Mouse (Mus musculus): ENCODE data around the gene Sh3pxd2a. TPM values are rescaled to one million over a fixed set of nuclear protein-coding genes. Genes with fewer than 3 reads are reported as not detected.

Sh3pxd2a gene
- polyA plus RNA-seq, 1 experiment from 2014 or later: 7.4 TPM

DNA sequence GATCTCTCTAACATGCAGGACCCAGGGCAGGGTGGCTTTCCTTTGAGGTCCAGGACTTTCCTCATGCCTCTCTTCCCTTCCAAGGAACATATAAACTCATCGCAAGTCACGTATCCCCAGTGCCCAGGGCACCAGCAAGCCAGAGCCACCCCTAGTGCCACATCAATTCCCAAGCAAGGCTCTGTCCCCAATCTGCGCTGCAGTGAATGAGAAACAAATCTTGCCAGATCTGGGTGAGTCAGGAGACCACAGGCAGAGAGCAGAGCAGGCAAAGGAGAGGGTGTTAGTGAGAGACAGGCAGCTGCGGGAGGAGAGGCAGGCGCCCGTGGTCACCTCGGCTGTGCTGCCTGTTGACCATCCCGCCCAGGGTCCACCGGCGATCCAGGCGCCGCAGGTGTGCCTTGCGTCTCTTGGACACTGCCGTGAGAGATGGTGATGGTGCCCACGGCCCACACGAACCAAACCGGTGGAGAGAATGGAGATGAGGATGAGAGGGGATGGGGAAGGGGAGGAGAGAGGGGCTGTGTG, 181.4 kb downstream of the Sh3pxd2a start:
- H3K4me2 ChIP-seq (ENCODE audit: low read depth, low read length): no peak overlapping the region
- H3K9ac ChIP-seq (replicated peaks; ENCODE audit: low read length): no peak overlapping the region
- peaks cover 2% of the 10 kb centered on the region; the same call in 1 of the 2 replicates for H3K36me3 ChIP-seq (replicated peaks; ENCODE audit: control insufficient read depth, insufficient read depth, low read depth, low read length)
- ATAC-seq (replicated peaks; ENCODE audit: insufficient number of reproducible peaks, low FRiP score, low TSS enrichment, low read depth) (no peak), DNase-seq (ENCODE audit: low spot score) (no peak)
- no peak overlapping the region for H3K4me3 ChIP-seq (ENCODE audit: low read depth, low read length)
- no peaks in the 10 kb centered on the region for H3K9me3 ChIP-seq (replicated peaks; ENCODE audit: control insufficient read depth, low read length)
- no peaks in the 10 kb centered on the region for H3K4me1 ChIP-seq (ENCODE audit: control insufficient read depth, insufficient read depth, low read length)
- 97% methylated on average over 17 of the region's 17 CpGs for WGBS
- H3K27ac ChIP-seq (replicated peaks; ENCODE audit: low read depth, low read length): no peak overlapping the region
- no peaks in the 10 kb centered on the region for H3K27me3 ChIP-seq (ENCODE audit: control insufficient read depth, insufficient read depth, low read length)

DNA sequence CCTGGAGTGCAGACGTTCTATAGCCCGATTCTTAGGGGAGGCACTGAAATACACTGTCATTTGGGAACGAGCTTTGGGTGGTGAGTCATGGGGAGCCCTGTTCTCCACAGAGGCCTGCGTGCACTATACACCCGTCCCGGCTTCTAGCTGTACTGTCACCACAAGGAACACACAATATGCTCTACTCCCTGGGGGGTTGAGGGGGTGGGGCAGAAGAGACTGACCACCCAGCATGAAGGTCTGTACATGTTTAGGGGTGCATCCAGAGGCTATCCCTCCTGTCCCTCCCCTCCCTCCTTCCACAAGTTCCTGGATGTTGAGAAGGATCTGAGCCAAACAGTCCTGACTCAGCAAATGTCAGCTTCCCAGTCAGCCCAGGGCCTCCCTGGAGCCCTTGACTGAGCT, 182.1 kb downstream of the Sh3pxd2a start:
- Histone ChIP-seq H3K9me3 (replicated peaks; ENCODE audit: control insufficient read depth, low read length) (no peaks in the 10 kb centered on the region), H3K27ac (replicated peaks; ENCODE audit: low read depth, low read length) (no peak overlapping the region), H3K4me3 (ENCODE audit: low read depth, low read length) (no peak overlapping the region), H3K4me1 (ENCODE audit: control insufficient read depth, insufficient read depth, low read length) (no peaks in the 10 kb centered on the region), H3K4me2 (ENCODE audit: low read depth, low read length) (no peak overlapping the region), H3K9ac (replicated peaks; ENCODE audit: low read length) (no peak overlapping the region), H3K27me3 (ENCODE audit: control insufficient read depth, insufficient read depth, low read length) (no peaks in the 10 kb centered on the region), H3K36me3 (replicated peaks; ENCODE audit: control insufficient read depth, insufficient read depth, low read depth, low read length) (peaks cover 2% of the 10 kb centered on the region; the same call in 1 of the 2 replicates)
- WGBS: 87% methylated on average over 6 of the region's 6 CpGs
- DNase-seq (ENCODE audit: low spot score) (no peak), ATAC-seq (replicated peaks; ENCODE audit: insufficient number of reproducible peaks, low FRiP score, low TSS enrichment, low read depth) (no peak)

DNA sequence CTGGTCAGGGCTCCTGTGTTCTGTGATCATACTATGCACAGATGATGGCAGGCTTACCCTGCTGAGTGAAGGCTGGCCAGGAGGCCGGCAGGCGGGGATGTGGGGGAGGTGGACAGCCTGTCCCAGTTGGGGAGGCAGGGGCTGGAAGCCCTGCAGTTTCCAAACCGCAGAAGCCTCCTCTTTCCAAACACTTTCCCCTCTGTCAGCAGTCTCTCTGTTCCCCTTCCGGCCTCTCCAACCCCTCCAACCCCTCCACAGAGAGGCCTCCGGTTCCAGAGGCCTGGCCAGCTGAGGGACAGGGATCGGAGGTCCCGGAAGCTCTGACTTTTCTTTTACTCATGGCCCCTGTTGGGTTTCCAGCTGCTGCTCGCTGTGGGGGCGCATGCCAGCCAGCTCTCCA, 183.3 kb downstream of the Sh3pxd2a start:
- Histone ChIP-seq H3K4me2 (ENCODE audit: low read depth, low read length) (no peak overlapping the region), H3K4me3 (ENCODE audit: low read depth, low read length) (no peak overlapping the region), H3K27me3 (ENCODE audit: control insufficient read depth, insufficient read depth, low read length) (no peaks in the 10 kb centered on the region), H3K36me3 (replicated peaks; ENCODE audit: control insufficient read depth, insufficient read depth, low read depth, low read length) (peaks cover 10% of the 10 kb centered on the region), H3K4me1 (ENCODE audit: control insufficient read depth, insufficient read depth, low read length) (no peaks in the 10 kb centered on the region), H3K27ac (replicated peaks; ENCODE audit: low read depth, low read length) (no peak overlapping the region), H3K9me3 (replicated peaks; ENCODE audit: control insufficient read depth, low read length) (no peaks in the 10 kb centered on the region), H3K9ac (replicated peaks; ENCODE audit: low read length) (no peak overlapping the region)
- WGBS: 77% methylated on average over 9 of the region's 9 CpGs
- no peak for DNase-seq (ENCODE audit: low spot score)
- ATAC-seq (replicated peaks; ENCODE audit: insufficient number of reproducible peaks, low FRiP score, low TSS enrichment, low read depth): no peak

DNA sequence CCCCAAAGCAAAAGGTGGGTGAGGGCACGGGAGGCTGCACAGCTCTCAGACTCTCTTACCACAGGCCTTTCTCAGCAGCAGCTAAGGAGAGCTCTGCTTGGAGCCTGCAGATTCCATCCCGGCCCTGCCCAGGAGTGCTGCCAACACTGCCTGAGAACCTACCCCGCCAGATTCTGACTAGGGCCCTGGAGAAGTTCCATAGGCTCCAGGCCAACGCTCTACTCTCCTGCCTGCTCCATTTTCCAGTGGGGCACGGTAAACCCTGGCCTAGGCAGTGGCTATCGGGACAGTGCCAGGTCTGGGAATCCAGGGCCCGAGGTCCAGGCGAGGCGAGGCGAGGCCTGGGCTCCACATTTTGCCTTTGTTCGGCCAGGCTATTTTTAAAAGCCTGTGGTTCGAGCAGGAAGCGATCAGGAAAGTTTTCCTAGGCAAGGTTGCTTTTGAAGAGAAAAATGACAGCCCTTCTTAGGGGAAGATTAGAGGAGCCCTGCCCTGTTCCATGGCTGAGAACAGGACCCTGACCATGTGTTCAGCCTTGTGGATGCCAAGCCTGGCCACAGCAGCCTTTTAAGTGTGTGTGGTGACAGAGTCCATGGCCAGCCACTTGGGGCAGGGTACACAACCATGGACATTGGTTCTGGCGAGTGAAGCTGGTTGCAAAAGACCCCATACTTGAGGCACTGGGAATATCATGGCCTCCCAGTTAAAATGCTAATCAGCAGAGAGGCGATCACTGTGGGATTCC, 184.2 kb downstream of the Sh3pxd2a start:
- DNase-seq (ENCODE audit: low spot score) (no peak), ATAC-seq (replicated peaks; ENCODE audit: insufficient number of reproducible peaks, low FRiP score, low TSS enrichment, low read depth) (no peak)
- Histone ChIP-seq H3K27ac (replicated peaks; ENCODE audit: low read depth, low read length) (no peak overlapping the region), H3K4me1 (ENCODE audit: control insufficient read depth, insufficient read depth, low read length) (no peaks in the 10 kb centered on the region), H3K27me3 (ENCODE audit: control insufficient read depth, insufficient read depth, low read length) (no peaks in the 10 kb centered on the region), H3K4me3 (ENCODE audit: low read depth, low read length) (no peak overlapping the region), H3K9ac (replicated peaks; ENCODE audit: low read length) (no peak overlapping the region), H3K36me3 (replicated peaks; ENCODE audit: control insufficient read depth, insufficient read depth, low read depth, low read length) (peaks cover 10% of the 10 kb centered on the region), H3K9me3 (replicated peaks; ENCODE audit: control insufficient read depth, low read length) (no peaks in the 10 kb centered on the region), H3K4me2 (ENCODE audit: low read depth, low read length) (no peak overlapping the region)
- 85% methylated on average over 15 of the region's 15 CpGs for WGBS

DNA sequence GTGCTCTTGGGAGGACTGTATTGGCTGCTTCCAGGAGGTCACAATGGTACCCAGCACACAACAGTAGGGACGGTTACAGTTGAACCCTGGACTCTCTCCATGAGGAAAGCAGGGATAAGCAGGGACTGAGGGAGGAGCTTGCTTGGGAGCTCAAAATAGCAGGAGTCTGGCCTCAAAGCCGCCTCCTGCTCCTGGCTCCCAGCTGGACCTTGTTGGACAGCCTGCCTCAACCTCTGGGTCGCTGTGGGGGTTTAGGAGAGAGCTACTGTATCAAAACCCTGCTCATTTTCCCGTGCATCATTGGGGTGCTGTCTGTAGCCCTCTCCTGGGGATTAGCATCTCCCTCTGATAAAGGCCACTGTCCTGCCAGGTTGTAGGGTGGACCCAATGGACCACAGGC, 184.8 kb downstream of the Sh3pxd2a start:
- WGBS: 85% methylated on average over 4 of the region's 4 CpGs
- H3K4me3 ChIP-seq (ENCODE audit: low read depth, low read length): no peak overlapping the region
- H3K9me3 ChIP-seq (replicated peaks; ENCODE audit: control insufficient read depth, low read length): no peaks in the 10 kb centered on the region
- H3K36me3 ChIP-seq (replicated peaks; ENCODE audit: control insufficient read depth, insufficient read depth, low read depth, low read length): peaks cover 10% of the 10 kb centered on the region
- H3K4me2 ChIP-seq (ENCODE audit: low read depth, low read length): no peak overlapping the region
- H3K9ac ChIP-seq (replicated peaks; ENCODE audit: low read length): no peak overlapping the region
- ATAC-seq (replicated peaks; ENCODE audit: insufficient number of reproducible peaks, low FRiP score, low TSS enrichment, low read depth) (no peak), DNase-seq (ENCODE audit: low spot score) (no peak)
- no peaks in the 10 kb centered on the region for H3K27me3 ChIP-seq (ENCODE audit: control insufficient read depth, insufficient read depth, low read length)
- no peaks in the 10 kb centered on the region for H3K4me1 ChIP-seq (ENCODE audit: control insufficient read depth, insufficient read depth, low read length)
- no peak overlapping the region for H3K27ac ChIP-seq (replicated peaks; ENCODE audit: low read depth, low read length)

DNA sequence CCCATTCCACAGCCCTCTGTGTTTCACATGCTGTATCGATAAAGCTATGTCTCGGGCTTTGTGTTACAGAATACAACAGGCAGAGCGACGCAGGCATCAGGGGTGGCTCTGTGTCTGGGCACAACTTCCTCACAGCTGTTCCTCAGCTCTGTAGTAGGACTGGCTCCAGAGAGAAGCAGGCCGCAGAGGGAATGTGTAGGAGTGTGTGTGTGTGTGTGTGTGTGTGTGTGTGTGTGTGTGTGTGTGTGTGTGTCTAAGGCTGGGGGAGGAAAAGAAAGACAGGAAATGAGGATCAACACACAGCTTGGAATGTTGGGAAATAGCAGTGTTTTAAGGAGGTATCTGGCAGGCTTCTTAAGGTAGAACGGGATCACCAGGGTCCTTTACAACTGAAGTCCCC, 187.5 kb downstream of the Sh3pxd2a start:
- ATAC-seq (replicated peaks; ENCODE audit: insufficient number of reproducible peaks, low FRiP score, low TSS enrichment, low read depth) (no peak), DNase-seq (ENCODE audit: low spot score) (no peak)
- Histone ChIP-seq H3K4me3 (ENCODE audit: low read depth, low read length) (no peak overlapping the region), H3K36me3 (replicated peaks; ENCODE audit: control insufficient read depth, insufficient read depth, low read depth, low read length) (peaks cover 18% of the 10 kb centered on the region), H3K4me2 (ENCODE audit: low read depth, low read length) (no peak overlapping the region), H3K9me3 (replicated peaks; ENCODE audit: control insufficient read depth, low read length) (no peaks in the 10 kb centered on the region), H3K9ac (replicated peaks; ENCODE audit: low read length) (no peak overlapping the region), H3K4me1 (ENCODE audit: control insufficient read depth, insufficient read depth, low read length) (no peaks in the 10 kb centered on the region), H3K27ac (replicated peaks; ENCODE audit: low read depth, low read length) (no peak overlapping the region), H3K27me3 (ENCODE audit: control insufficient read depth, insufficient read depth, low read length) (no peaks in the 10 kb centered on the region)
- 81% methylated on average over 6 of the region's 6 CpGs for WGBS

DNA sequence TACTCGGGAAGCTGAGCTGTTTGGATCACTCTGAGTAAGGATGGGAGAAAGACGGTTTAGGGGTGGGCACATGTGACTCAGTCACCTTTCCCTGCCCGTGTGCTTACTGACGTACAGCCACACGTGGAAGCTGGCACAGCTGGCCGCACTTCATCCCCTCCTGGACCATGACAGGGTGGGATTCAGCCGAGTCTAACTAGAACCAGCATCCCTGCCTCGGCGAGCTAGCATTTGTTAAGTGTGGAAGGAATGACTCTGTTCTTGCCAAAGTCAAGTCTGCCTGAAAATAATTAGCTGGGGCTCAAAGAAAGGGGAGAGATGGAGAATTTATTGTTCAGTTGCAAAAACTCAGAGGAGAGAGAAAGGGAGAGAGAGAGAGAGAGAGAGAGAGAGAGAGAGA, 193.7 kb downstream of the Sh3pxd2a start:
- ATAC-seq (replicated peaks; ENCODE audit: insufficient number of reproducible peaks, low FRiP score, low TSS enrichment, low read depth): no peak

DNA sequence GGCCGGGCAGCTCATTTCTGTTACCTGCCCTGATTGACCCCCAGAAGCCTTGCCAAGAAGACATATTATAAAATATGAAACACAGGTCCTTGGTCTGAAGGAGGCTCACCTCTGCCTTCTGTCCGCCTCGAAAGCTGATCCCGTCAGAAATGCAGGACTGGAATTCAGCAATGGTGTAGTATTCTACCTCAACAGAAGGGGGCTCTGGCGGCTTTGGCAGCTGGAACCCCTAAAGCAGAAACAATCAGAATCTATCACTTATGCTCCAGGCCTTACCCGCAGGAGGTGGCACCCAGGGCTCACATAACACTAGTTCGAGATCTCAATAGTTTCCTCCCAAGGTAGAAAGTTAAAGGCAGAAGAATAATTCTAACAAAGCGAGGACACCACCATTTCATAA, 194.5 kb downstream of the Sh3pxd2a start:
- no peak overlapping the region for H3K9ac ChIP-seq (replicated peaks; ENCODE audit: low read length)
- no peak overlapping the region for H3K4me3 ChIP-seq (ENCODE audit: low read depth, low read length)
- peak; percentile 53 for DNase-seq (ENCODE audit: low spot score)
- H3K27ac ChIP-seq (replicated peaks; ENCODE audit: low read depth, low read length): no peak overlapping the region
- H3K4me2 ChIP-seq (ENCODE audit: low read depth, low read length): no peak overlapping the region
- no peak for ATAC-seq (replicated peaks; ENCODE audit: insufficient number of reproducible peaks, low FRiP score, low TSS enrichment, low read depth)
- H3K36me3 ChIP-seq (replicated peaks; ENCODE audit: control insufficient read depth, insufficient read depth, low read depth, low read length): peaks cover 17% of the 10 kb centered on the region
- no peaks in the 10 kb centered on the region for H3K27me3 ChIP-seq (ENCODE audit: control insufficient read depth, insufficient read depth, low read length)
- no peaks in the 10 kb centered on the region for H3K4me1 ChIP-seq (ENCODE audit: control insufficient read depth, insufficient read depth, low read length)
- no peaks in the 10 kb centered on the region for H3K9me3 ChIP-seq (replicated peaks; ENCODE audit: control insufficient read depth, low read length)
- 46% methylated on average over 8 of the region's 8 CpGs for WGBS

More for the DNA sequence above, 193.7 kb downstream of the Sh3pxd2a start:
- Histone ChIP-seq H3K36me3 (replicated peaks; ENCODE audit: control insufficient read depth, insufficient read depth, low read depth, low read length) (peaks cover 17% of the 10 kb centered on the region), H3K27ac (replicated peaks; ENCODE audit: low read depth, low read length) (no peak overlapping the region), H3K4me3 (ENCODE audit: low read depth, low read length) (no peak overlapping the region), H3K4me2 (ENCODE audit: low read depth, low read length) (no peak overlapping the region), H3K4me1 (ENCODE audit: control insufficient read depth, insufficient read depth, low read length) (no peaks in the 10 kb centered on the region), H3K9me3 (replicated peaks; ENCODE audit: control insufficient read depth, low read length) (no peaks in the 10 kb centered on the region), H3K27me3 (ENCODE audit: control insufficient read depth, insufficient read depth, low read length) (no peaks in the 10 kb centered on the region), H3K9ac (replicated peaks; ENCODE audit: low read length) (no peak overlapping the region)
- no peak for DNase-seq (ENCODE audit: low spot score)
- WGBS: 79% methylated on average over 9 of the region's 9 CpGs

All from embryonic facial prominence, embryonic 11.5 days (tissue).